Mouse (Mus musculus): ENCODE data around the gene Jmy.

GRCm38 (mm10) chr13:93399710-93400216 is 99.8 kb downstream of the Jmy start:
- TF ChIP-seq POLR2A (IDR thresholded peaks at IDR 0.05; ENCODE audit: insufficient read length, low read depth) (no peak), MYOG (IDR thresholded peaks at IDR 0.05; ENCODE audit: control insufficient read depth in 1 of 3, insufficient read depth in 1 of 3, insufficient read length in 2 of 3, low read depth in 2 of 3) (no peak), USF1 (IDR thresholded peaks at IDR 0.05; ENCODE audit: low read depth) (no peak), E2F4 (IDR thresholded peaks at IDR 0.05; ENCODE audit: insufficient read depth) (no peak), POLR2AphosphoS2 (IDR thresholded peaks at IDR 0.05; ENCODE audit: insufficient read length, low read depth) (no peak), REST (IDR thresholded peaks at IDR 0.05; ENCODE audit: insufficient read depth, insufficient read length) (no peak), CEBPB (IDR thresholded peaks at IDR 0.05; ENCODE audit: insufficient read depth, poor library complexity, severe bottlenecking) (no peak), MAX (IDR thresholded peaks at IDR 0.05; ENCODE audit: low read depth) (no peak), MYOD1 (IDR thresholded peaks at IDR 0.05; ENCODE audit: control insufficient read depth in 1 of 3, insufficient read length in 2 of 3, low read depth in 2 of 3) (no peak), TCF3 (IDR thresholded peaks at IDR 0.05; ENCODE audit: insufficient read length, low read depth) (no peak)
